Mouse (Mus musculus) cortical plate, adult 2 months (tissue): Measurements from ENCODE around the gene Il2rb.

Source experiments
- CTCF ChIP-seq: fragments of 200-500 bp; IDR thresholded peaks from 2 replicates; pipeline ENCODE4 v1.5.1; 2011; ENCODE audit warnings: mild to moderate bottlenecking, control low read depth, low read length; ENCODE audit not compliant: insufficient read depth; ENCODE audit errors: extremely low read depth
- POLR2A ChIP-seq: fragments of 200-500 bp; IDR thresholded peaks from 2 replicates; pipeline ENCODE4 v1.6.1; 2011; ENCODE audit warnings: mild to moderate bottlenecking, low read length, control low read depth; ENCODE audit not compliant: insufficient read depth; ENCODE audit errors: extremely low read depth

DNA sequence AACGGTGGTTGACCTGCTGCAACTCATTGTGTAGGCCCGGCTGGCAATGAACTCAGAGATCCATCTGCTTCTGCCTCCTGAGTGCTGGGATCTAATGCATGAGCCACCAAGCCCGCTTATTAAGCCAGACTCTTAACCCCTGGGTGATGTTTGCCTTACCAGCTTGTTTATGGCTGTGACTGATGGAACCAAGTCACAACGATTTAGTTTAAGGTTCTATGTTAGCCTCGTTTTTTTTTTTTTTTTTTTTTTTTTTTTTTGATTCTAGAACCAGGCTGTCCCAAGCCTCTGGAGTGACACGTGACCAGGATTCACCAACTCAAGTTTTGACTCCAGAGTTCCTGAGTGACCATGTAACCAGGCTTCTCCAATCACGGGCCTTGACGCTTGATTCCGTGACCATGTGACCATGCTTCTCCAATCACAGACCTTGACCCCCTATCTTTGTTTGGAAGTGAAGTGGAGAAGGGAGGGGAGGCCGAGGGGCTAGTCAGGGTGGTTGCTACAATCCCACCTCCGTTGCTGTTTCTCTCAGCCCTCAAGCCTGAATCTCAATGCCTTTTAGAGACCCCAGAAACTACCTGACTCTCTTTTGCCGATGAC, 14.3 kb upstream of the Il2rb start:
- TF ChIP-seq CTCF (no peak), POLR2A (no peak)
